Mouse (Mus musculus): ENCODE measurements around the gene Itfg1. TPM values are rescaled to one million over a fixed set of nuclear protein-coding genes. Genes with fewer than 3 reads are reported as not detected.

The Itfg1 gene
- polyA plus RNA-seq, 1 experiment = 72.5 TPM

- no peaks in the 10 kb centered on the region; the same call in 1 of the 2 replicates for H3K4me1 ChIP-seq (ENCODE audit: control insufficient read depth, insufficient read depth, low read length)
Observed at GRCm38 (mm10) chr8:85783871-85784270, 56.9 kb downstream of the Itfg1 start.

GRCm38 (mm10) chr8:85780091-85780490 lies 60.6 kb downstream of the Itfg1 start:
- Histone ChIP-seq H3K4me1 (ENCODE audit: control insufficient read depth, insufficient read depth, low read length) (no peaks in the 10 kb centered on the region; the same call in 1 of the 2 replicates), H3K4me3 (ENCODE audit: insufficient read depth, low read length) (no peak overlapping the region), H3K27ac (ENCODE audit: insufficient read depth, low read length) (no peak overlapping the region)
- TF ChIP-seq CTCF (IDR thresholded peaks at IDR 0.05; ENCODE audit: extremely low read depth, insufficient read depth, low read length) (no peak), POLR2A (IDR thresholded peaks at IDR 0.05; ENCODE audit: extremely low read depth, insufficient read depth, low read length) (no peak)

More at GRCm38 (mm10) chr8:85783871-85784270, 56.9 kb downstream of the Itfg1 start:
- Histone ChIP-seq H3K4me3 (ENCODE audit: insufficient read depth, low read length) (no peak overlapping the region), H3K27ac (ENCODE audit: insufficient read depth, low read length) (no peak overlapping the region)
- no peak for TF ChIP-seq CTCF (IDR thresholded peaks at IDR 0.05; ENCODE audit: extremely low read depth, insufficient read depth, low read length)
- no peak for TF ChIP-seq POLR2A (IDR thresholded peaks at IDR 0.05; ENCODE audit: extremely low read depth, insufficient read depth, low read length)

GRCm38 (mm10) chr8:85745053-85745452 lies 95.7 kb downstream of the Itfg1 start:
- no peak for TF ChIP-seq POLR2A (IDR thresholded peaks at IDR 0.05; ENCODE audit: extremely low read depth, insufficient read depth, low read length)

GRCm38 (mm10) chr8:85730545-85730944 lies 110.2 kb downstream of the Itfg1 start:
- no peaks in the 10 kb centered on the region; the same call in 1 of the 2 replicates for H3K4me1 ChIP-seq (ENCODE audit: control insufficient read depth, insufficient read depth, low read length)
- no peak overlapping the region for H3K27ac ChIP-seq (ENCODE audit: insufficient read depth, low read length)
- TF ChIP-seq CTCF (IDR thresholded peaks at IDR 0.05; ENCODE audit: extremely low read depth, insufficient read depth, low read length) = no peak
- no peak for TF ChIP-seq POLR2A (IDR thresholded peaks at IDR 0.05; ENCODE audit: extremely low read depth, insufficient read depth, low read length)
- H3K4me3 ChIP-seq (ENCODE audit: insufficient read depth, low read length) = no peak overlapping the region

More at GRCm38 (mm10) chr8:85745053-85745452, 95.7 kb downstream of the Itfg1 start:
- H3K4me3 ChIP-seq (ENCODE audit: insufficient read depth, low read length) = no peak overlapping the region
- H3K4me1 ChIP-seq (ENCODE audit: control insufficient read depth, insufficient read depth, low read length) = no peaks in the 10 kb centered on the region
- no peak overlapping the region for H3K27ac ChIP-seq (ENCODE audit: insufficient read depth, low read length)

- no peaks in the 10 kb centered on the region for H3K4me1 ChIP-seq (ENCODE audit: control insufficient read depth, insufficient read depth, low read length)
- H3K4me3 ChIP-seq (ENCODE audit: insufficient read depth, low read length) = no peak overlapping the region
- no peak overlapping the region for H3K27ac ChIP-seq (ENCODE audit: insufficient read depth, low read length)
- TF ChIP-seq CTCF (IDR thresholded peaks at IDR 0.05; ENCODE audit: extremely low read depth, insufficient read depth, low read length) = no peak
- TF ChIP-seq POLR2A (IDR thresholded peaks at IDR 0.05; ENCODE audit: extremely low read depth, insufficient read depth, low read length) = no peak
Observed at GRCm38 (mm10) chr8:85717271-85717670, 123.5 kb downstream of the Itfg1 start.

GRCm38 (mm10) chr8:85716696-85717095 lies 124.0 kb downstream of the Itfg1 start:
- no peak for TF ChIP-seq POLR2A (IDR thresholded peaks at IDR 0.05; ENCODE audit: extremely low read depth, insufficient read depth, low read length)
- TF ChIP-seq CTCF (IDR thresholded peaks at IDR 0.05; ENCODE audit: extremely low read depth, insufficient read depth, low read length) = no peak
- Histone ChIP-seq H3K4me1 (ENCODE audit: control insufficient read depth, insufficient read depth, low read length) (no peaks in the 10 kb centered on the region), H3K4me3 (ENCODE audit: insufficient read depth, low read length) (no peak overlapping the region), H3K27ac (ENCODE audit: insufficient read depth, low read length) (no peak overlapping the region)

- Histone ChIP-seq H3K4me1 (ENCODE audit: control insufficient read depth, insufficient read depth, low read length) (no peaks in the 10 kb centered on the region), H3K4me3 (ENCODE audit: insufficient read depth, low read length) (no peak overlapping the region), H3K27ac (ENCODE audit: insufficient read depth, low read length) (no peak overlapping the region)
- TF ChIP-seq CTCF (IDR thresholded peaks at IDR 0.05; ENCODE audit: extremely low read depth, insufficient read depth, low read length) (no peak), POLR2A (IDR thresholded peaks at IDR 0.05; ENCODE audit: extremely low read depth, insufficient read depth, low read length) (no peak)
Observed at GRCm38 (mm10) chr8:85706988-85707387, 133.7 kb downstream of the Itfg1 start.

GRCm38 (mm10) chr8:85700751-85701351 lies 139.9 kb downstream of the Itfg1 start, which contains the start of gene Neto2:
Gene Neto2, minus strand, starts transcription at chr8:85700924.
- TF ChIP-seq CTCF (IDR thresholded peaks at IDR 0.05; ENCODE audit: extremely low read depth, insufficient read depth, low read length) (no peak), POLR2A (IDR thresholded peaks at IDR 0.05; ENCODE audit: extremely low read depth, insufficient read depth, low read length) (0 out of 2 replicates have a peak, but pooled peaks have one; percentile 13)
- Histone ChIP-seq H3K4me1 (ENCODE audit: control insufficient read depth, insufficient read depth, low read length) (no peaks in the 10 kb centered on the region; the same call in 1 of the 2 replicates), H3K4me3 (ENCODE audit: insufficient read depth, low read length) (peak within 1 kb of the TSS; percentile 39), H3K27ac (ENCODE audit: insufficient read depth, low read length) (peak within 1 kb of the TSS; percentile 52; the same call in 1 of the 2 replicates)

- no peaks in the 10 kb centered on the region; the same call in 1 of the 2 replicates for H3K4me1 ChIP-seq (ENCODE audit: control insufficient read depth, insufficient read depth, low read length)
- TF ChIP-seq POLR2A (IDR thresholded peaks at IDR 0.05; ENCODE audit: extremely low read depth, insufficient read depth, low read length) (no peak), CTCF (IDR thresholded peaks at IDR 0.05; ENCODE audit: extremely low read depth, insufficient read depth, low read length) (0 out of 2 replicates have a peak, but pooled peaks have one; percentile 9)
- peak overlapping the region; percentile 52; the same call in 1 of the 2 replicates for H3K27ac ChIP-seq (ENCODE audit: insufficient read depth, low read length)
- peak overlapping the region; percentile 39 for H3K4me3 ChIP-seq (ENCODE audit: insufficient read depth, low read length)
Observed at GRCm38 (mm10) chr8:85700101-85700750, 140.5 kb downstream of the Itfg1 start.

Data from cortical plate, adult 2 months (tissue).